Mouse (Mus musculus) CH12.LX (cell line): ENCODE data around the gene Pde5a. TPM values are rescaled to one million over a fixed set of nuclear protein-coding genes. Genes with fewer than 3 reads are reported as not detected.

Experiments
- DNase-seq: peaks from one replicate; pipeline ENCODE4 v3.0.0-alpha.2; 2013; ENCODE audit errors: extremely low read depth
- H3K27ac ChIP-seq: 2 replicates; pipeline ENCODE4 v1.5.1; 2012; ENCODE audit warnings: low read depth, mild to moderate bottlenecking, control low read depth, moderate library complexity; ENCODE audit not compliant: insufficient read depth
- H3K27me3 ChIP-seq: replicated peaks from 2 replicates; pipeline ENCODE3; 2012; ENCODE audit warnings: inconsistent platforms
- H3K36me3 ChIP-seq, 2 experiments: replicated peaks in 1 of 2; 2 replicates each; pipeline versions ENCODE3 to v1.6.1; 2012; ENCODE audit warnings: inconsistent platforms in 1 of 2, low read length in 1 of 2, mild to moderate bottlenecking in 1 of 2, mixed read lengths in 1 of 2, moderate library complexity in 1 of 2; ENCODE audit not compliant: control insufficient read depth in 1 of 2, insufficient read depth in 1 of 2
- H3K4me1 ChIP-seq, 2 experiments: 2 replicates each; pipeline ENCODE4 v1.6.1; 2012; ENCODE audit warnings: inconsistent platforms in 1 of 2, moderate library complexity in 1 of 2; ENCODE audit not compliant: insufficient read depth in 2 of 2, control insufficient read depth in 1 of 2
- H3K4me2 ChIP-seq: 2 replicates; pipeline ENCODE4 v1.6.1; 2012; ENCODE audit warnings: low read depth, mild to moderate bottlenecking, control low read depth; ENCODE audit not compliant: poor library complexity, insufficient read depth, severe bottlenecking
- H3K4me3 ChIP-seq, 3 experiments: fragments of 150-350 bp in 1 of 3; sonication (generic) in 1 of 3; replicated peaks in 1 of 3; 2 replicates each; pipeline versions ENCODE3 to v1.5.1; 2011 to 2012; ENCODE audit warnings: low read depth in 2 of 3, low read length in 2 of 3, mild to moderate bottlenecking in 2 of 3, moderate library complexity in 2 of 3, control low read depth in 1 of 3, improper control_type of control experiment in 1 of 3, inconsistent platforms in 1 of 3, mixed read lengths in 1 of 3; ENCODE audit not compliant: poor library complexity in 1 of 3
- H3K79me2 ChIP-seq: replicated peaks from 2 replicates; pipeline ENCODE4 v1.6.1; 2012; ENCODE audit warnings: mild to moderate bottlenecking, moderate library complexity; ENCODE audit not compliant: control insufficient read depth, poor library complexity, insufficient read depth, severe bottlenecking; ENCODE audit errors: extremely low read depth
- H3K9ac ChIP-seq: 2 replicates; pipeline ENCODE4 v1.6.1; 2012; ENCODE audit warnings: low read depth, mild to moderate bottlenecking, control low read depth, moderate library complexity; ENCODE audit not compliant: insufficient read depth
- H3K9me3 ChIP-seq: replicated peaks from 2 replicates; pipeline ENCODE3; 2012; ENCODE audit warnings: low read length, inconsistent platforms, mixed read lengths
- BHLHE40 ChIP-seq: IDR thresholded peaks from 2 replicates; pipeline ENCODE4 v1.6.1; 2011; ENCODE audit warnings: mild to moderate bottlenecking, low read depth, low read length, improper control_type of control experiment
- CHD1 ChIP-seq: IDR thresholded peaks from 2 replicates; pipeline ENCODE4 v1.6.1; 2012; ENCODE audit warnings: low read depth, low read length, improper control_type of control experiment, inconsistent platforms
- CHD2 ChIP-seq: IDR thresholded peaks from 2 replicates; pipeline ENCODE4 v1.6.1; 2011; ENCODE audit warnings: low read length, improper control_type of control experiment
- E2F4 ChIP-seq: IDR thresholded peaks from 2 replicates; pipeline ENCODE4 v1.6.1; 2011; ENCODE audit warnings: low read depth, low read length, improper control_type of control experiment; ENCODE audit not compliant: insufficient replicate concordance
- EP300 ChIP-seq: IDR thresholded peaks from 2 replicates; pipeline ENCODE4 v1.6.1; 2011; ENCODE audit warnings: low read length, improper control_type of control experiment
- ETS1 ChIP-seq: conservative IDR thresholded peaks from 2 replicates; pipeline ENCODE4 v1.6.1; 2012; ENCODE audit warnings: low read depth, mild to moderate bottlenecking, inconsistent platforms, low read length, improper control_type of control experiment, moderate library complexity
- GABPA ChIP-seq: IDR thresholded peaks from 2 replicates; pipeline ENCODE4 v1.6.1; 2012; ENCODE audit warnings: low read depth, low read length, improper control_type of control experiment, inconsistent platforms; ENCODE audit not compliant: insufficient replicate concordance
- HCFC1 ChIP-seq: IDR thresholded peaks from 2 replicates; pipeline ENCODE4 v1.6.1; 2012; ENCODE audit warnings: low read depth, mild to moderate bottlenecking, inconsistent platforms, low read length, improper control_type of control experiment
- IRF4 ChIP-seq: IDR thresholded peaks from 2 replicates; pipeline ENCODE4 v1.6.1; 2014; ENCODE audit warnings: low read depth, mild to moderate bottlenecking, inconsistent platforms, low read length, improper control_type of control experiment
- MXI1 ChIP-seq: IDR thresholded peaks from 2 replicates; pipeline ENCODE4 v1.6.1; 2011; ENCODE audit warnings: mild to moderate bottlenecking, low read depth, low read length, improper control_type of control experiment
- MYC ChIP-seq: IDR thresholded peaks from 2 replicates; pipeline ENCODE4 v1.6.1; 2011; ENCODE audit warnings: low read depth, mild to moderate bottlenecking, improper control_type of control experiment, low read length
- NELFE ChIP-seq: IDR thresholded peaks from 2 replicates; pipeline ENCODE4 v1.6.1; 2011; ENCODE audit warnings: low read depth, low read length, improper control_type of control experiment
- NRF1 ChIP-seq: IDR thresholded peaks from 2 replicates; pipeline ENCODE4 v1.6.1; 2014; ENCODE audit warnings: low read depth, mild to moderate bottlenecking, inconsistent platforms, low read length, improper control_type of control experiment, moderate library complexity
- POLR2A ChIP-seq: IDR thresholded peaks from 2 replicates; pipeline ENCODE4 v1.6.1; 2011; ENCODE audit warnings: low read depth, mild to moderate bottlenecking, improper control_type of control experiment, low read length
- POLR2AphosphoS2 ChIP-seq: IDR thresholded peaks from 2 replicates; pipeline ENCODE4 v1.6.1; 2011; ENCODE audit warnings: low read depth, low read length, improper control_type of control experiment
- RAD21 ChIP-seq: IDR thresholded peaks from 2 replicates; pipeline ENCODE4 v1.6.1; 2011; ENCODE audit warnings: low read depth, mild to moderate bottlenecking, low read length, improper control_type of control experiment, moderate library complexity
- SIN3A ChIP-seq: IDR thresholded peaks from 2 replicates; pipeline ENCODE4 v1.6.1; 2012; ENCODE audit warnings: low read length, improper control_type of control experiment, inconsistent platforms
- TCF12 ChIP-seq: IDR thresholded peaks from 2 replicates; pipeline ENCODE4 v1.6.1; 2014; ENCODE audit warnings: low read depth, mild to moderate bottlenecking, inconsistent platforms, low read length, improper control_type of control experiment
- USF2 ChIP-seq: conservative IDR thresholded peaks from 2 replicates; pipeline ENCODE4 v1.6.1; 2011; ENCODE audit warnings: low read depth, low read length, improper control_type of control experiment
- dilution Hi-C: fragments of 300-500 bp; cut with MboI; formaldehyde crosslinking; loops from 2 replicates; pipeline ENCODE4 v1.14.3; 2020; ENCODE audit warnings: low sequenced_read_pairs; ENCODE audit not compliant: extremely low pct_unique_long_range_greater_than_20kb, extremely low pct_ligation_motif_present
- in situ Hi-C: fragments of 300-500 bp; cut with MboI; formaldehyde crosslinking; loops from 3 replicates; pipeline ENCODE4 v1.14.3; 2019; ENCODE audit warnings: low sequenced_read_pairs, low pct_ligation_motif_present, low pct_unique_long_range_greater_than_20kb, mixed read lengths
- polyA plus RNA-seq: library from polyadenylated mRNA; unstranded; fragments of >175 nt; gene quantifications from 2 replicates; pipeline ENCODE4 v1.2.1, GENCODE M21; 2012; ENCODE audit warnings: low read depth; ENCODE audit not compliant: insufficient read length
- total RNA-seq, 2 experiments: library from RNA; depleted of rRNA; stranded (reverse); fragments of 300-350 nt in 1 of 2; fragments of >200 nt in 1 of 2; gene quantifications; 2 replicates each; pipeline ENCODE4 v1.2.3; 2012 to 2014

The Pde5a gene
- total and polyA plus RNA-seq, 3 experiments, result 0.60 to 1.1 (median 1.0) TPM

DNA sequence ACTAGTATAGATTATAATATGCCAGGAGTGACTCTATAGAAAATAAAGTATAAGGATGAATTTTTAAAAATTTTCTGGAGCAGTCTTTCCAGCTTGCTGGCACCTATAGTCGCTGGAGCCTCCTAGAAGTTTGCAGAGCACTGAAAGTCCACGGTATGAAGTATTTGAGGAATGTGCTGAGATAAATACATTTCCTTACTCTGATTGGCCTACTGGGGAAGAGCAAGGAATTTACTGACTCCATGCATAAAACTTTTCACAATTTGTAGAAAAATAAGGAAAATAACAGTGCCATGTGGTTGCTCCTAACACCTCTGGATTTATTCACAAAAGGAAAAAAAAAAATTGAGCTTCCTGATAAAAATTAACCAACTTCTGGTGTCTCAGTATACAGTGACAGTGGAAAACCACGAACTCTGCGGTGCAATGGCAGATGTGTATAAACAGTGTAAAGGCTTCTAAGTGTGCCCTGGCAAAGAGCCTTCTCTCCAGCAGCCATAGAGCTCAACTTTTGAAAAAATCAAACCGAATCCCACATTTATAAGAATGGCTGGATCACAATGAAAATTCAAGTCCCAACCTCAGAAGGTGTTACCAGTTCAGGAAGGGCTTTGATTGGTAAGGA is 119.8 kb downstream of the Pde5a start:
- dilution Hi-C loops, result no loop called here
- H3K9ac ChIP-seq, result no peak overlapping the region
- no peak overlapping the region for H3K27ac ChIP-seq
- no peaks in the 10 kb centered on the region for H3K4me1 ChIP-seq
- no peak for DNase-seq
- no peaks in the 10 kb centered on the region for H3K79me2 ChIP-seq
- no peaks in the 10 kb centered on the region for H3K9me3 ChIP-seq
- no peaks in the 10 kb centered on the region for H3K36me3 ChIP-seq
- TF ChIP-seq RAD21 (no peak), SIN3A (no peak), NRF1 (no peak), GABPA (no peak), IRF4 (no peak), ETS1 (no peak), POLR2A (no peak), POLR2AphosphoS2 (no peak), TCF12 (no peak), NELFE (no peak), MYC (no peak), BHLHE40 (no peak), USF2 (no peak)
- in situ Hi-C loops, result no loop called here
- H3K4me2 ChIP-seq, result no peak overlapping the region
- H3K27me3 ChIP-seq, result no peaks in the 10 kb centered on the region
- no peak overlapping the region for H3K4me3 ChIP-seq

- Histone ChIP-seq H3K27me3 (no peaks in the 10 kb centered on the region), H3K9ac (no peak overlapping the region), H3K9me3 (no peaks in the 10 kb centered on the region), H3K27ac (no peak overlapping the region), H3K36me3 (no peaks in the 10 kb centered on the region), H3K4me2 (no peak overlapping the region), H3K79me2 (no peaks in the 10 kb centered on the region), H3K4me3 (no peak overlapping the region), H3K4me1 (no peaks in the 10 kb centered on the region)
- TF ChIP-seq MXI1, result no peak
- no peak for TF ChIP-seq POLR2AphosphoS2
- no peak for TF ChIP-seq HCFC1
- TF ChIP-seq EP300, result no peak
- no peak for TF ChIP-seq BHLHE40
- no peak for TF ChIP-seq CHD2
- no peak for TF ChIP-seq IRF4
- TF ChIP-seq E2F4, result no peak
- no peak for TF ChIP-seq CHD1
- DNase-seq, result no peak
- dilution Hi-C loops (no loop called here), in situ Hi-C loops (no loop called here)
These were observed 126.4 kb downstream of the Pde5a start for GRCm38 (mm10) chr3:122855149-122855548.
